Mouse (Mus musculus) c-Kit-positive CD71-positive TER-119-negative erythroid progenitor cells, embryonic 14.5 days (primary cell): ENCODE results near the gene Fbxo41.
A peak's percentile ranks its signal among the peaks of the same experiment; 100 is the strongest.
"Not testable (repeated sequence)": the region's sequence is repeated elsewhere in the genome, so short reads cannot be mapped to it uniquely, and the experiment has no call there.

ENCODE experiments used
- DNase-seq: peaks from one replicate; pipeline ENCODE4 v3.0.0-alpha.2; 2013; ENCODE audit warnings: low read depth

Gene Fbxo41

DNA sequence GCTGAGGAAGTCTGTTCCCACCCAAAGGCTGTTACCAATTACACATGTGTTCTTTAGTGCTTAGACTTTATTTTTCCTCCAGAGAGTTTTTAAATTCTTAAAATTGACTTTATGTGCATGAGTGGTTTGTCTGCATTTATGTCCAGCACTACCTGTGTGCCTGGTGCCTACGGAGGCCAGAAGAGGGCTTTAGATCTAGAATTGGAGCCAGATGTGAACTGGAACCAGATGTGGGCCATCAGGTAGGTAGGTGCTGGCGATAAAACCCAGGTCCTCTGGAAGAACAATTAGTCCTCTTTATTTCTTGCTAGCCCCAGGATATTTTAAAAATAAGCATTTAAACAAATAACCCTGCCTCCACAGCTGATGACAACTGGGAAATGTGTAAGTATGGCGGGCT, 11.2 kb downstream of the Fbxo41 start:
- no peak for DNase-seq

DNA sequence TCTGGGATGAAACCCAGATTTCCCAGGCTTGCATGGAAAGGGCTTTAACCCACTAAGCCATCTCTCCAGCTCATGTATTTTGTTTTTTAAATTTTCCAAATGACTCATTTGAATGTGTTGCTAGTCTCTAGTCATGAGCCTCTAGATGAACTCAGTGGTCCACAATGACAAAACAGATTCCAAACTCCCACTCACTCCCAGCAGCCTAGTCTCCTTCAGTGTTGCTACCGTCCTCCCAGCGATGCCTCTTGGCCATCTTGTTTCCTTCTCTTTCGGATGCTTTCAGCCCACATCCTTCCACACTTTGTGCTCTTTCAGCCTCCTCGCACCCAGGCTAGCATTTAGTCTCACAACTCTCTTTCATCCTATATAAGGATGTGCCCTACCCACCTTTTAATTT, 12.5 kb downstream of the Fbxo41 start:
- no peak for DNase-seq

DNA sequence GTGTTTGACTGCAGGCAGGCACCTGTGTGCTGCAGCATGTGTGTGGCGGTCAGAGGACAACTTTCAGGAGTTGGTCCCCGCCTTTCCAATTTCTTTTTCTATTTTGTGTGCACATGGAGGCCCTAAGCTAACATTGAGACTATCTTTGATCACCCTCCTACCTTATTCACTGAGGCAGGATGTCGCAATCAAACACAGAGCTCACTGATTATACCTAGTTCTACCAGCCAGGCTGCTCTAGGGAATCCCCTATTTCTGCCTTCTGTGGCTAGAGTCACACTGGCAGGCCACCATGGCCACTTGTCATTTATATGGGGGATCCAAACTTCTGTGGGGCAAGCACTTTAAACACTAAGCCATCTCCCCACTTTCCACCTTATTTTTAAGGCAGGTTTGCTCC, 13.1 kb downstream of the Fbxo41 start:
- no peak for DNase-seq

DNA sequence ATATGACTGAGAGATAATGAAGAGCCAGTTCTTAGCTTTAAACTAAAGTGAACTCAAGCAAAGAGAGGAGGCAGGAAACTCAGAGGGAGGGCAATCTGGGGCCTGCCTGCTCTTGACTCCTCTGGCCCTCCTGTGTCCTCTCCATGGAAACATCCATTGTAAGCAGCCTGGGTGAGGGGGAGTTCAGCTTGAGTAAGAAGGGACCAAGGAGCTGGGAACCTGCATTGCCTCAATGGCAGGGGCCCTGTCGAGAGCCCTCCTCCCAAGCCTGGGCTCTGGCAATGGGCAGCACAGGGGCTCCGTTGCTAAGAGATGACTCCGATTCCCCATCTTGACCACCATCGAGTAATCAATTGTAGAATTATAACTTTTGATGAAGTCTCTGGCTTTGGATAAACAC, 14.3 kb downstream of the Fbxo41 start:
- no peak for DNase-seq

DNA sequence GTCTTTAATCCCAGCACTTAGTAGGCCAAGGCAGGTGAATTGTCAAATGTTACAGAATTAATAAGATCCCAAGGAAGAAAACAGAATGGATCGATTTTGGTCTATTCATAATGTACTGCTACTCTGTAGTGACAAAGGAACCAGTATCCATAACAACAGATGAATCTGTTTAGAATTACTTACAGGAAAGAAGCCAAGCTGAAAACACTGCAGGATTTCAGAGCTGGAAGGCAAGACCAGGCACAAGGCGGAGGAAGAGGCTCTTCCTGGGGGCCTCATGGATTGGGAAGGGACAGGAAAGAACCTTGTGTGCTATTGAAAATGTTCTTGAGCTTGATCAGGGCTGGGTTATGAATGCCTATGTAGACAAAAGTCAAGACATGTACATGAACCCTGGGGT, 17.1 kb downstream of the Fbxo41 start:
- no peak for DNase-seq

DNA sequence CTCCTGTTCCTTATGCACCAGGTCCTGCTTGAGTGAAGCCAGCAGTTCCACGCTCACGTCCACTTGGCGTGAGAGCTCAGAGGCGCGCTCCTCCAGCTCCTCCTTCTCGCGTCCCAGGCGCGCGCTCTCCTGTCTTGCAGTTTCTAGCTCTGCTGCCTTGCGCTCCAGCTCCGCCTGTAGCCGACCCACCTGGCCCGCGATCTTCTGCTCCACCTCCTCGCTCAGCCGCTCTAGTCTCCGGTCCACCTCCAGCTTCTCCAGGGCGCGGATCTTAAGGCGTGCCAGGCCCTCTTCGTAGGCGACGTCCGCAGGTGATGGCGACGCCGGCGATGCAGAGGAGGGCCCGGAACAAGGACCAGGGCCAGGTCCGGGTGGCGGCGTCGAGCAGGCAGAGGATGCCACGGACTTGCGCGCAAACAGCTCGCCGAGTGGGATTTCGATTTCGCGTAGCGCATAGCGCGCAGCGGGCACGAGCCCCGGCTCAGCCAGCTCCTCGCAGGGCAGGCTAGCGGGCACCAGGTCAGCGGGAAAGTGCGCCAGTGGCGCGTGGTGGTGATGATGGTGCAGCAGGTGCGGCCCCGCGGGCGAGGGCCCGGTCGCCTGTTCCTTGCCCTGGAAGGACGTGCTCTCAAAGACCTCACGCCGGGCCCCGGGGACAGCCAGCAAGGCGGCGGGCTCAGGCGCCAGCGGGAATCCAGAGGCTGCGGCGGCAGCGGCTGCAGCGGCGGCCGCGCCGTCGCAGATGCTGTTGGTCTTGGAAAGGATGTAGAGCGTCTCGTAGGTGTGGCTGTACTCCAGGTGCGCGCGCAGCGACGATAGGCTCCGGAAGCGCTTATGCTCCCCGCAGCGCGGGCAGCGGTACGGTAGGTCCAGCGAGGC, 18.7 kb downstream of the Fbxo41 start:
- DNase-seq = no peak

DNA sequence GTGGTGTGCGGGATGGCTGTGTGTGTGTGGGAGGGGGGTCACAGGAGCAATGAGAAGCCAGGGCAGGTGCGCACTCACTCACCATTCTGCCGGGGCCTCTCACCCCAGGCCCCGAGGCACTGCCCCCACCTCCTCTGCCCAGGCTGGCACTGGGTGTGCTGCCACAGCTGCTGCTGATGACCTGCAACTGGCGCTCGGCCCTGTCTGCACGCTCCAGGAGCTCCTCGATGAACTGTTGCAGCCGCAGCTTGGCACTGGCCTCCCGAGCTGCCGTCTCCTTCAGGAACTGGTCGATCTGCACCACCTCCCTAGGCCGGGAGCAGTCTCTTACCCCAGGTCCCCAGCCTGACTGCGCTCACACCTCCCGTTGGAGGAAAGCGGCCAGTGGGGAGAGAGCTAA, 22.1 kb downstream of the Fbxo41 start:
- DNase-seq = no peak

DNA sequence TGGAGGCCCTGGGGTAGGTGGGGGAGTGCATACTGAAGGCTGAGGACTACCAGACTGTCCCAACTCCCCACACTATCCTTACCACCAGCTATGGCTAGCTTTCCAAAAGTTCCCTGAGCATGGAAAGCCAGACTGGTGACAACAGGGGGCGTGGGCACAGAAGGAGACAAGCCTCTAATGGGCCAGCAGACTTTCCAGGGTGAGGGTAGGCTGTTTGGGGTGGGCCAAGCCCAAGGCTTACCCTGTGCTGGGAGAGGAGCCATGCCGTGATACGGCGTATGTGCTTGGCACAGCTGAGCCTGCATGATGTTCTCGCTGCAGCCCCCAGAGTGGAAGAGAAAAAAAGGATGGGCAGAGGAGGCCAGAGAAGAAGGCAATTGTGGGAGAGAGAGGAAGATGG, 22.8 kb downstream of the Fbxo41 start:
- DNase-seq = no peak

DNA sequence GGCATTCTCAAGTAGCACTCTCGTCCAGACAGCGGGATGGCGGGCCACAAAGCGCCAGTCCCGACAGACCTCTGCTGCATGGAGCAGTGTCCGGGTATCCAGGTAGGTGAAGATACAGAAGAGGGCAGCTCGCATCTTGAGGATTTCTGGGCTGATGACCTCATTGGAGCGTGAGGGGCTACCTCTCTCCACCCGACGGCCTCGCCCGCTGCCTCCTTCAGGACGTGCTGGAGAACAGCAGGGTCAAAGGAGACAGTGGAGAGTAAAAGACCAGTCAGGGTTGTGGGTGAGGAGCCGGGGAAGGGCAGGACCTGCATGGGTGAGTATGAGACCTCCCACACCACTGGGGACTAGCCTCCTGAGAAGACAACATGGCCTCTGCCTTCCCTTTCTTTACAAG, 24.4 kb downstream of the Fbxo41 start:
- no peak for DNase-seq

DNA sequence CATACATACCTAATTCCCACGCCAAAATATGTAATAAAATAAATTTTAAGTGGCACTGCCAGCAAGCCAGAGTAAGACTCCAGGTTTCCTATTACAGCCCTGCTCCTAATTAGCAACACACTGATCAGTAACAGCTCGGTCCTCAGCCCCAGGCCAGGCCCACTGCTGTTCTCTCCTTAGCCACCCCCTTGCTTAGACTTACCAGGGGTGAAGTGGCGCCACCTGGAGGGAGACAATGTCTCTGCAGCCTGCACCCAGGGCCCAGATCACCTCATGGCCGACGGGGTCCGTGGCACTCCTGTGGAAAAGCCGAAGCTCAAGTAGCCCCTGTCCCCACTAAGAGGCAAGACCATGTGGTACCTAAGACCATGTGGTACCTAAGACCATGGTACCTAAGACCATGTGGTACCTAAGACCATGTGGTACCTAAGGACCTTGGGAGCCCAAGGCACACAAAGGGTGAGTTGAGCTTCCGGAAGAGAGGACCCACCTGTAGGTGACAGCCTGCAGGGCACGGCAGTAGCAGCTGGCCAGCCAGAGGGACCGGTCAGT, 25.4 kb downstream of the Fbxo41 start:
- DNase-seq = peak; percentile 27

DNA sequence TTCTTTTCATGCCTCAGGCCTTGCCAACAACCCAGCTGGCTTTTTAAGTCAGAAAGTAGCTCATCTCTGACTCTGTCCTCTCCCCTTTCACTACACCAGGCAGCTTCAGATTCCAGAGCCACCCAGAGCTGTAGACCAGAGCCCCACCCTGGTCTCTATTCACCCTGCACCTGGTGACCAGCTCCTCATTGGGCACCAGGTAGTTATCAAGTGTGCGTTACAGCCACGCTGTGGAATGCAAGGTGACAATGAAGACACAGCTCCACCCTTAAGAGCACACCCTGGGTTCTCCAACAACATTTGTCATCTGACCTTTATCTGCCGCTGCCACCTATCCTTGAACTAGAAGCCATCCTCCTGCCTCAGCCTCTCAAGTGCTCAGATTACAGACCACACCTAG, 27.2 kb downstream of the Fbxo41 start:
- DNase-seq = no peak

DNA sequence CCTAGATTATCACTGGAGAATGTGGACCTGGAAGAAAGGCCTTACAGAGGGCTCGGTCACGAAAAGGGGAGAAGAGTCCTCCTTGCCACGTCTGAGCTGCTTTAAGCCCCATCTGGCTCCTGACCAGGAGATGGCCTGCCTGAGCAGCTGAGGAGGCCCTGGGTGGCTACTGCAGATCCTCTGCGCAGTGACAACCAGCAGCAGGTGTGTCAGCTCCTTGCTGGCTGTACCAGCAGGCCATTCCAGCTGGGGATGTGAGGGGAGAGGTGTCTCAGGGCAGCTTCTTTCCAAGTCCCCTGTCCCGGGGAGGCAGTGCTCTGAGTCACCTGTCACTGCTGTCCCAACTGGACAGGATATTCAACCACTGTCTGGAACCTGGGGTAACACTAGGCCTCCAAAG, 30.3 kb downstream of the Fbxo41 start:
- DNase-seq = no peak

DNA sequence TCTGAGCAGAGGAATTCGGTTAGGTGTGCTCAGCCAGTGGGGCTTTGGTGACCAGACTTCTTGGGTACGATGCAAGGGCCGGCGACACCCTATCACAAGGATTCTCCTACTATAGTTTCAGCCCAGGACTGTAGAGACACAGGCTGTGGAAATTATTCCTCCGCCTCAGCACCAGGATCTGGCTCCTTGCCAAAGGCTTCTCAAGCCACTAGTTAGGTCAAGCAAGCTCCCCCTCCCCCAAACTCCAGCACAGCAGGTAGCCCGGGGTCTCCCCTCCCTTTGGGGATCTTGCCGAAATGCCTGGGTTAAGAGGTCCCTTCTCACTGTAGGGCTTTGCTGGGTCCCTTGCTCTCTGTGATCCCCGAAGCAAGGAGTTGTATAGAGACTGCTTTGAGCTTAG, 30.8 kb downstream of the Fbxo41 start:
- no peak for DNase-seq

DNA sequence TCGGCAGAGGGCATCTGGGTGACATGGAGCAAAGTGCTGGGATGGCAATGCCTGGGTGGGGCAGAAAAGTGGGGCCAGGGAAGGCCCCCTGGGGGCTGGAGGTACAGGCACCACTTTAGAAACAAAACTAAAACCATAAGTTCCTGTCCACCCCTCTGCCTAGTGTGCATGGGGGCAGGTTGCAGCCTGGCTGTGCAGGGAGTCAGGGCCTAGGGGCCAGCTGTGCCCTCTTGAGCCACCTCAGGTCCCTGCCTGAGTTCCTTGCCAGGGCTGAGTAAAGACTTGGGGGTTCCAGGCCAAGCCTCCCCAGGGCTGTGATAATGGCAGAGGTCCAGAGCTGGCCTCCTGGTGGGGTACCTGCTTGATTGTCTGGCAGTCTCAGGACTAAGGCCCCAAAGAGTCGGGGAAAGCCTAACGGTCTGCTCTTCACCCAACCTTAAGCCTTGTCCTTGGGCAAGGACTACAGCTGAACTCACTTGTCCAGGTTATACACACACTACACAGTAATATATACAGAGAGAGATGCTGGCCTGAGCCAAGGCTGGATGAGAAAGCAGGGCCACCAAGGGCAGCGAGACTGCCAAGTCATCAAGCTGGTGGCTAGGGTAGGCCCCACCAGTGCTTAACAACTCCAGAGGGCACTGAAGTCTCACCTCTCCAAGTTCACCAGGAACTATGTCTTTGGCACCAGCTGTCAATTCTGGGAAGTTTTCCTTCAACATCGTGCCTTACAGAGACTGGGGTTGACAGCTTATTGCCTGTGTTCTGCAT, 32.9 kb downstream of the Fbxo41 start:
- DNase-seq = no peak

DNA sequence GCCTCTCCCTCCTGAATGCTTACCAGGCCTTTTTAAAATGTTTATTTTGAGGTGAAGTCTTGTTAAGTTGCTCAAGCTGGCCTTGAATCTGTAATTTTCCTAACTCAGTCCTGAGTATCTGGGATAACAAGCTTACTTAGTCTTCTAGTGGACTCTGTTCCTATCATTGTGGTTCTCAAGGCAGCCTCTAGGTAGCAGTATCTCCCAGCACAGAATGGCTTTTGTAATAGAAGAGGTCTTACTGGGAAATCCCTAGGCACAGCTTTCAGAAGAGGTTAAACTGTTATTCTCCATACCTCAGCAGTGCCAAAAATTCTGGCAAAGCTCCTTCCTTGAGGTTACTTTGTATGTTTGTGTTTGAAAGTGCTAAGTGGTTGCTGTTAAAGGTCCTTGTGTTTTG, 37.4 kb downstream of the Fbxo41 start:
- DNase-seq = no peak

DNA sequence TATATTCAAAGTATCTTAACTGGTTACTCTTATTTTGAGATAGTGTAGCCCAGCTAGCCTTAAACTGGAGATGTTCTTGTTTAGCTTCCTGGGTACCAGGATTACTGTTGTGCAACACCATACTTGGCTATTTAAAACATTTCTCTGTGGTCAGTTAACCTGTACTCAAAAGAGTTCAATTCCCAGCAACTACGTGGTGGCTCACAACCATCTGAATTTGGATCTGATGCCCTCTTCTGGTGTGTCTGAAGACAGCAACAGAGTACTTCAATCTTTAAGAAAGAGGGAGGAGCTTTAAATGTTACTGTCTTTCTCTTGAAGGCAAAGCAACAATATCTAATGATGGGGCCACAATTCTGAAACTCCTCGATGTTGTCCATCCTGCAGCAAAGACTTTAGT, 43.2 kb downstream of the Fbxo41 start:
- no peak for DNase-seq

DNA sequence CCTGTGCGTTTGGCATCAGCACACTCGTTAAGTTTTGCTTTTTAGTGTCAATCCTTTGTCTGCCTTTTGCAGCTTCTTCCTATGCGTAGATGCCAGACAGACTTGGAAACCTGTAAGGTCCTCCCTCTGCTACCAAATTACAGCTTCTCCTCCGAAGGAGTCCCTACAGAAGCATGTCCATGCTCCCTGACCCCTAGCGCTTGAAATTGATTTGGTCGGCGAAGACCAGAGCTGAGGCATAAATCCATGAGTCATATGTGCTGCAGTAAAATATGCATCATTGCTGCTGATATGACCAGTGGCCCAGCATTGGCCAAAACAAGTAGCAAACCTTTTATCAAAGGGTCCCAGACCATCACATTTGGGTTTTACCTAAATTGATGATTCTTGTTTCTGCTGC, 50.0 kb downstream of the Fbxo41 start:
- peak; percentile 45 for DNase-seq

DNA sequence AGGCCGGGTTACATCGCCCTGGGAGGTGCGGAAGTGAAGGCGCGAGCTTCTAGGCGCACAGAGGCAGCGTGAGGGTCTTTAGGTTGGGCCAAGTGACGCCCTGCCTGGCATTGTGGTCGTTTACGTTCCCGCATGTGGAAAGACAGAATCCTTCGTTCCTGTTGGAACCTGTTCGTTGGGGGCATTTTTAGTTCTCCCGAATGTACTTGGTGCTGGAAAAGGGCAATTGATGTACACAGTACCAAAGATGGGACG, 50.5 kb downstream of the Fbxo41 start:
- DNase-seq = no peak

DNA sequence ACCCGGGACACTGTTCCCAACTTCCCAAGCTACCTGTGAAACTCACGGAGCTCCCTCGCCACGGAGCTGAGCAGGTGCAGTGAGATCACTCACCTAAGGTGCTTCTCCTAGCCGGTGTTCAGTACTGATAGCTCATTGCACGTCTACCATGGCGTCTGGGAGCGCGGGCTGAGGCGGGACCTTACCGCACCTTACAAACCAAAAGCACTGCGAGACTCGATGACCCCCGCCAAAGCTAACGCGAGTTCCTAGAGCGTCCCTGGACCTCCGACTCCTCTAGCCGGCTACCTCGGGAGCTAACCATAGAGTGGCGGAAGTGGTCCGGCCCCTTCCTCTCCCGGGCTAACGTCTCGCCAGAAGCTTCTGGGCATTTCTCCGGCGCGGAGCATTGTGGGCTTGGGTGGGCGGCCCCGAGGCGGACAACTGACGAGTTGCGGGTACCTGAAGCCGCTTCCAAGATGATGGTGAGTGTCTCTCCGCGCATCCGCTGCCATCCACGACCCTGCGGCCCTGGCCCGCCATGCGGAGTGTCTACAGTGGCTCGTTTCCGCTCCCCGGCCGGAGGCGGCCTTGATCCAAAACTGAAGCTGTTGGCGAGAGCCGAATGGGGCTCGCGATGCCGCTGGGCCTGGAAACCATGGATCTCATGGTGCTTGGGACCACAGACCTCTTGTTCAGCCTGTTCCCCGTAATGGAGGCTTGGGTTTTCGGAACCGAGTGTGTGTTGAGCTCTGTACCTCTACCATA, 51.0 kb downstream of the Fbxo41 start, which contains the start of gene Pradc1:
Gene Pradc1, minus strand, starts transcription at position 307 of the 747 bp plus-strand sequence.
- peak; percentile 93 for DNase-seq

DNA sequence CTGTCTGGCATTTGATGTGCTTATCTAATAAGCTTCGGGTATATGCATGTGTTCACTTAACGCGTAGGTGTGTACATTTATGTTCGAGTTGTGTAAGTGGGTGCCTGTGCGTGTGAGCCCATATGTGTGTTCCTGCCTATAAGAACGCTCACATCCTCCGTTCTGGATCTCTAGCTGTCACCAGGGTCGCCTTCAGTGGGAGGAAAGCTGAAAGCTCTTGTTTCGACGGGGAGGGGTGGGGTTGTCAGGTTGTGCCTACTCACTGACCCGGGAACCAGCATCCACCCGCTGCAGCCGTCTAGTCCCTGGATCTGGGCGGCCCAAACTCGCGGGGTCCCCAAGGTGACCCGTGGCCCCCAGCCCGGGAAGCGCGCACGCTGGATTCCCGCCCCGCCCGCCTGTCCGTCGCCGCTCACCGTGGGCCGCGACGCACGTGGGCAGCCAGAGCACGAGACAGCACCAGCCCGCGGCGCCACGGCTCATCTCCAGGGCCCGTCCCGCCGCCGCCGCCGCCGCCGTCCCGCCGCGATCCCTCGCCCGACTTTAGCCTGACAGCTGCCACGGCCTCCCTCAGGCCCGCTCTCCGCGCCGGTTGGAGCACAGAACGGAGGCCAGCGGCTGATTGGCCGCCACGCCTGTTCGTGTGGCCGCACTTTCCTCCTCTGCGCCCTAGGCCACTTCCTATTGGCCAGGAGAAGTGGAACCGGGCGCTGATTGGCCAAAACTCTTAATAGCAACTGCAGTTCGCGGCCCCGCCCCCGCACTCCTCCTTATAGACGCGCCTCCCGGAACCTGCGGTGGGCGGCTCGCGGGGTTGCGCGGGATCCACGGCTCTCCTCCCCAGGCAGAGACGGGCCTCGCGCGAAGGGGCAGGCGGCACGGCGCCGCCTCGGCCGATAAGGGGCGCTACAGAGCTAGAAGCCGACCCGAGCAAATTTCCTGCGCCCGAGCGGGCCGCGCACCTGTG, 51.8 kb downstream of the Fbxo41 start, which contains the start of gene Cct7:
Gene Cct7, plus strand, starts transcription at position 818 of the 967 bp plus-strand sequence.
- DNase-seq = peak; percentile 99

DNA sequence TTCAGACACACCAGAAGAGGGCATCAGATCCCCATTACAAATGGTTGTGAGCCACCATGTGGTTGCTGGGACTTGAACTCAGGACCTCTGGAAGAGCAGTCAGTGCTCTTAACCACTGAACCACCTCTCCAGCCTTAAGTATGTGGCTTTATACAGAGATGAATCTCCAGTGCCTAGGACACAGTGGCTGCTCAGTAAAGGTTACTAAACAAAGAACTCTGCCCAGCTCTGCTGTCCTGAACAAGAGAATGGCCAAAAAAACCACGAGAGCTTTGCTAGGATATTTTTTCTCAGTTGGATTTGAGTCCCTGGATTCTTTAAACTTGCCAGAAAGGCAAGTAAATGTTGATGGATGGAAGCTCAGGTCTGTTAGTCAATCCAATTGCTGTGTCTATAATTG, 52.7 kb downstream of the Fbxo41 start:
- not testable (repeated sequence) for DNase-seq
